Mouse (Mus musculus): ENCODE results near the gene Lin7b.

GRCm38 (mm10) chr7:45372371-45372770 lies 2.0 kb upstream of the Lin7b start:
- TF ChIP-seq CHD2 (IDR thresholded peaks at IDR 0.05; ENCODE audit: low read length), result no peak
- TF ChIP-seq GABPA (IDR thresholded peaks at IDR 0.05; ENCODE audit: low read depth, low read length), result no peak
- TF ChIP-seq NELFE (IDR thresholded peaks at IDR 0.05; ENCODE audit: low read depth, low read length), result no peak
- no peak for TF ChIP-seq CTCF (IDR thresholded peaks at IDR 0.05 in 2 of 3, conservative IDR thresholded peaks at IDR 0.05 in 1 of 3; ENCODE audit: control insufficient read depth in 1 of 3, insufficient read depth in 1 of 3, low read depth in 2 of 3, low read length in 3 of 3, poor library complexity in 1 of 3, severe bottlenecking in 1 of 3)
- TF ChIP-seq RAD21 (IDR thresholded peaks at IDR 0.05; ENCODE audit: low read depth, low read length), result no peak
- TF ChIP-seq POLR2A (IDR thresholded peaks at IDR 0.05; ENCODE audit: control insufficient read depth in 1 of 2, insufficient read depth in 1 of 2, low read depth in 1 of 2, low read length in 2 of 2, poor library complexity in 1 of 2), result no peak
- TF ChIP-seq GATA1 (IDR thresholded peaks at IDR 0.05; ENCODE audit: low read depth, low read length), result no peak
- TF ChIP-seq ZC3H11A (IDR thresholded peaks at IDR 0.05; ENCODE audit: low read depth, low read length), result no peak

Data from MEL (cell line).